Mouse (Mus musculus) common myeloid progenitor, adult 5-6 weeks (primary cell): ENCODE measurements around the gene Tpcn1. TPM values are rescaled to one million over a fixed set of nuclear protein-coding genes. Genes with fewer than 3 reads are reported as not detected.

Source experiments
- ATAC-seq: replicated peaks from 2 replicates; pipeline ENCODE4 v1.8.0; 2016; ENCODE audit warnings: low read depth, mild to moderate bottlenecking, moderate TSS enrichment, inconsistent platforms; ENCODE audit not compliant: poor library complexity, severe bottlenecking
- total RNA-seq: library from RNA; stranded (forward); fragments of 200-1000, 187-1606 nt; gene quantifications from 2 replicates; pipeline ENCODE4 v1.2.3, GENCODE M21; 2017

Gene Tpcn1
- total RNA-seq, 1 experiment from 2014 or later: 18.1 TPM

GRCm38 (mm10) chr5:120495064-120495702, 93.3 kb downstream of the Tpcn1 start:
- ATAC-seq: peak; percentile 50; the same call in 1 of the 2 replicates

- ATAC-seq: no peak
Observed at GRCm38 (mm10) chr5:120493873-120494395, 94.5 kb downstream of the Tpcn1 start.

- ATAC-seq: no peak
Observed at GRCm38 (mm10) chr5:120493440-120493839, 95.0 kb downstream of the Tpcn1 start.

GRCm38 (mm10) chr5:120492437-120492836, 96.0 kb downstream of the Tpcn1 start:
- ATAC-seq: 0 out of 2 replicates have a peak, but pooled peaks have one; percentile 15

- ATAC-seq: no peak
Observed at GRCm38 (mm10) chr5:120490679-120491192, 97.7 kb downstream of the Tpcn1 start.

- no peak for ATAC-seq
Observed at GRCm38 (mm10) chr5:120487844-120488243, 100.6 kb downstream of the Tpcn1 start.

Other genes with a start within 250 kb of the Tpcn1 start
- not detected in 2 replicates for gene Lhx5, start 157.0 kb downstream of the Tpcn1 start, total RNA-seq
- gene Sdsl, start 115.9 kb downstream of the Tpcn1 start, total RNA-seq: 27.1 and 34.4 TPM in 2 replicates
- gene Sds, start 112.1 kb downstream of the Tpcn1 start, total RNA-seq: not detected in 2 replicates
- 5.0 and 7.7 TPM in 2 replicates for gene Plbd2, start 85.0 kb downstream of the Tpcn1 start, total RNA-seq
- 4.5 and 4.9 TPM in 2 replicates for gene Slc8b1, start 77.5 kb downstream of the Tpcn1 start, total RNA-seq
- 0.96 and 0.97 TPM in 2 replicates for gene Iqcd, start 343 bp upstream of the Tpcn1 start, total RNA-seq
- gene Rita1, start 23.9 kb upstream of the Tpcn1 start, total RNA-seq: 3.8 and 13.1 TPM in 2 replicates
- 36.0 and 41.7 TPM in 2 replicates for gene Ddx54, start 24.1 kb upstream of the Tpcn1 start, total RNA-seq
- gene Cfap73, start 45.6 kb upstream of the Tpcn1 start, total RNA-seq: not detected in 2 replicates
- gene Rasal1, start 60.1 kb upstream of the Tpcn1 start, total RNA-seq: 1.0 and 1.1 TPM in 2 replicates
- not detected in 2 replicates for gene Dtx1, start 123.3 kb upstream of the Tpcn1 start, total RNA-seq
- 0.64 and 0.68 TPM in 2 replicates for gene Oas2, start 161.2 kb upstream of the Tpcn1 start, total RNA-seq
- gene Oas3, start 189.0 kb upstream of the Tpcn1 start, total RNA-seq: 1.9 and 4.8 TPM in 2 replicates
- gene Oas1e, start 206.9 kb upstream of the Tpcn1 start, total RNA-seq: not detected in 2 replicates
- 0.78 and 3.1 TPM in 2 replicates for gene Oas1c, start 223.8 kb upstream of the Tpcn1 start, total RNA-seq